Mouse (Mus musculus) kidney, embryonic 16.5 days (tissue): ENCODE results near the gene Grid1. TPM values are rescaled to one million over a fixed set of nuclear protein-coding genes. Genes with fewer than 3 reads are reported as not detected.

Experiments
- ATAC-seq: fragments of 200-750 bp; cut with Nextera tagmentation; 2 replicates; pipeline ENCODE4 v1.8.0; 2017; ENCODE audit warnings: moderate TSS enrichment; ENCODE audit not compliant: low FRiP score, low TSS enrichment
- H3K27ac ChIP-seq: fragments of 300-500 bp; sonication (generic); 2 replicates; pipeline ENCODE4 v1.5.1; 2014; ENCODE audit warnings: low read length
- H3K27me3 ChIP-seq: fragments of 300-500 bp; sonication (generic); 2 replicates; pipeline ENCODE4 v1.6.1; 2014; ENCODE audit warnings: low read length, control low read depth, mixed read lengths; ENCODE audit not compliant: insufficient read depth
- H3K36me3 ChIP-seq: fragments of 300-500 bp; sonication (generic); 2 replicates; pipeline ENCODE4 v1.6.1; 2014; ENCODE audit warnings: low read length, control low read depth, mixed read lengths; ENCODE audit not compliant: insufficient read depth
- H3K4me1 ChIP-seq: fragments of 300-500 bp; sonication (generic); 2 replicates; pipeline ENCODE4 v1.6.1; 2014; ENCODE audit warnings: low read length, control low read depth, mixed read lengths; ENCODE audit not compliant: insufficient read depth
- H3K4me2 ChIP-seq: fragments of 300-500 bp; sonication (generic); replicated peaks from 2 replicates; pipeline ENCODE4 v1.6.1; 2014; ENCODE audit warnings: low read depth, low read length
- H3K4me3 ChIP-seq: fragments of 300-500 bp; sonication (generic); 2 replicates; pipeline ENCODE4 v1.5.1; 2014; ENCODE audit warnings: mild to moderate bottlenecking, low read length
- H3K9ac ChIP-seq: fragments of 300-500 bp; sonication (generic); replicated peaks from 2 replicates; pipeline ENCODE4 v1.6.1; 2014; ENCODE audit warnings: low read length
- H3K9me3 ChIP-seq: fragments of 300-500 bp; sonication (generic); 2 replicates; pipeline ENCODE4 v1.6.1; 2016; ENCODE audit warnings: low read length, control low read depth
- WGBS: fragments of 180-500 bp; shearing (Covaris S2); extraction: QIAGEN DNeasy Blood & Tissue Kit; methylation state at CpG from one replicate; pipeline ENCODE4 v1.1.7; 2014; 5-methylcytosine and 5-hydroxymethylcytosine counted together
- polyA plus RNA-seq: library from polyadenylated mRNA; unstranded; fragments of >200 nt; fragmentation: Nextera tagmentation; extraction: Ambion mirVana; gene quantifications from 2 replicates; pipeline ENCODE4 v1.2.1, GENCODE M21; 2015

Gene Grid1
- polyA plus RNA-seq, 1 experiment from 2014 or later: 0.89 TPM

GRCm38 (mm10) chr14:34930040-34930719, 110.3 kb downstream of the Grid1 start:
- Histone ChIP-seq H3K9me3 (no peaks in the 10 kb centered on the region), H3K4me1 (no peaks in the 10 kb centered on the region), H3K27ac (no peak overlapping the region), H3K27me3 (no peaks in the 10 kb centered on the region), H3K36me3 (no peaks in the 10 kb centered on the region), H3K4me3 (no peak overlapping the region), H3K9ac (no peak overlapping the region), H3K4me2 (no peak overlapping the region)
- WGBS: 83% methylated on average over 8 of the region's 8 CpGs
- ATAC-seq: no peak

GRCm38 (mm10) chr14:34933197-34933596, 113.3 kb downstream of the Grid1 start:
- WGBS: 41% methylated on average over 4 of the region's 4 CpGs
- Histone ChIP-seq H3K9me3 (no peaks in the 10 kb centered on the region), H3K27ac (no peak overlapping the region), H3K36me3 (no peaks in the 10 kb centered on the region), H3K4me2 (no peak overlapping the region), H3K9ac (no peak overlapping the region), H3K27me3 (no peaks in the 10 kb centered on the region), H3K4me3 (no peak overlapping the region), H3K4me1 (0 out of 2 replicates have a peak, but pooled peaks cover 3% of the 10 kb centered on the region)
- ATAC-seq: no peak

GRCm38 (mm10) chr14:34936192-34936770, 116.4 kb downstream of the Grid1 start:
- H3K27ac ChIP-seq: no peak overlapping the region
- H3K9me3 ChIP-seq: no peaks in the 10 kb centered on the region
- H3K4me1 ChIP-seq: 0 out of 2 replicates have a peak, but pooled peaks cover 3% of the 10 kb centered on the region
- peak overlapping the region; percentile 30 for H3K4me3 ChIP-seq
- H3K36me3 ChIP-seq: no peaks in the 10 kb centered on the region
- peak overlapping the region; percentile 25; the same call in 1 of the 2 replicates for H3K9ac ChIP-seq
- 16% methylated on average over 13 of the region's 13 CpGs for WGBS
- H3K27me3 ChIP-seq: no peaks in the 10 kb centered on the region
- peak; percentile 59; the same call in 1 of the 2 replicates for ATAC-seq
- H3K4me2 ChIP-seq: peak overlapping the region; percentile 52

GRCm38 (mm10) chr14:34944390-34944979, 124.6 kb downstream of the Grid1 start:
- Histone ChIP-seq H3K4me2 (no peak overlapping the region), H3K27ac (no peak overlapping the region), H3K9me3 (no peaks in the 10 kb centered on the region), H3K4me3 (no peak overlapping the region), H3K36me3 (no peaks in the 10 kb centered on the region), H3K4me1 (no peaks in the 10 kb centered on the region), H3K9ac (no peak overlapping the region), H3K27me3 (no peaks in the 10 kb centered on the region)
- 92% methylated on average over 14 of the region's 14 CpGs for WGBS
- ATAC-seq: no peak

- Histone ChIP-seq H3K4me2 (no peak overlapping the region), H3K9ac (no peak overlapping the region), H3K4me3 (no peak overlapping the region), H3K27ac (no peak overlapping the region), H3K36me3 (no peaks in the 10 kb centered on the region), H3K4me1 (no peaks in the 10 kb centered on the region), H3K27me3 (no peaks in the 10 kb centered on the region), H3K9me3 (no peaks in the 10 kb centered on the region)
- 84% methylated on average over 17 of the region's 17 CpGs for WGBS
- ATAC-seq: no peak
Measured at GRCm38 (mm10) chr14:34945471-34946313, 125.8 kb downstream of the Grid1 start.

GRCm38 (mm10) chr14:34946314-34946583, 126.3 kb downstream of the Grid1 start:
- Histone ChIP-seq H3K27me3 (no peaks in the 10 kb centered on the region), H3K27ac (no peak overlapping the region), H3K4me2 (no peak overlapping the region), H3K9ac (no peak overlapping the region), H3K4me3 (no peak overlapping the region), H3K4me1 (no peaks in the 10 kb centered on the region), H3K9me3 (no peaks in the 10 kb centered on the region), H3K36me3 (no peaks in the 10 kb centered on the region)
- WGBS: 52% methylated on average over 2 of the region's 2 CpGs
- no peak for ATAC-seq

GRCm38 (mm10) chr14:34948249-34948648, 128.3 kb downstream of the Grid1 start:
- no peak for ATAC-seq
- Histone ChIP-seq H3K9ac (no peak overlapping the region), H3K9me3 (no peaks in the 10 kb centered on the region), H3K36me3 (no peaks in the 10 kb centered on the region), H3K4me2 (no peak overlapping the region), H3K27me3 (no peaks in the 10 kb centered on the region), H3K4me1 (no peaks in the 10 kb centered on the region), H3K4me3 (no peak overlapping the region), H3K27ac (no peak overlapping the region)
- WGBS: 70% methylated on average over 6 of the region's 6 CpGs

GRCm38 (mm10) chr14:34952311-34952710, 132.4 kb downstream of the Grid1 start:
- Histone ChIP-seq H3K4me3 (no peak overlapping the region), H3K27ac (no peak overlapping the region), H3K9me3 (no peaks in the 10 kb centered on the region), H3K4me1 (no peaks in the 10 kb centered on the region), H3K4me2 (no peak overlapping the region), H3K36me3 (no peaks in the 10 kb centered on the region), H3K27me3 (no peaks in the 10 kb centered on the region), H3K9ac (no peak overlapping the region)
- WGBS: 62% methylated on average over 3 of the region's 3 CpGs
- no peak for ATAC-seq

GRCm38 (mm10) chr14:34953566-34953965, 133.7 kb downstream of the Grid1 start:
- H3K27ac ChIP-seq: no peak overlapping the region
- no peaks in the 10 kb centered on the region for H3K9me3 ChIP-seq
- H3K4me3 ChIP-seq: no peak overlapping the region
- 86% methylated on average over 9 of the region's 9 CpGs for WGBS
- H3K9ac ChIP-seq: no peak overlapping the region
- H3K4me2 ChIP-seq: no peak overlapping the region
- no peaks in the 10 kb centered on the region for H3K36me3 ChIP-seq
- H3K27me3 ChIP-seq: no peaks in the 10 kb centered on the region
- no peak for ATAC-seq
- no peaks in the 10 kb centered on the region for H3K4me1 ChIP-seq
